In genomic region chr10:67852411-67852810, GRCm38 (mm10) we compare ENCODE assay signal across 26 mouse cellular contexts.
DNase-seq lines count a peak whose midpoint lies in the region; ATAC-seq lines count a peak whose summit lies in the region.
"Had no signal": no experiment of that assay in that cellular context is flagged by ENCODE, and none has a peak within 500 bp of the region (broad histone marks: within the 10 kb centered on the region; RNA-seq: fewer than 3 reads in every experiment).

No protein-coding gene starts in this region.

- H3K36me3 ChIP-seq in heart, embryonic 10.5 days, result no peaks in the 10 kb centered on the region
- H3K36me3 ChIP-seq: embryonic facial prominence, embryonic 13.5 days; embryonic facial prominence, embryonic 15.5 days; forebrain, embryonic 10.5 days; forebrain, embryonic 12.5 days had no signal

- no peak overlapping the region for H3K4me3 ChIP-seq in heart, embryonic 10.5 days
- H3K4me3 ChIP-seq: embryonic facial prominence, embryonic 13.5 days; embryonic facial prominence, embryonic 15.5 days; erythroblast, embryonic 14.5 days; forebrain, embryonic 10.5 days; forebrain, embryonic 12.5 days had no signal

- H3K4me1 ChIP-seq in heart, embryonic 10.5 days, result peaks cover 4% of the 10 kb centered on the region; the same call in 1 of the 2 replicates
- H3K4me1 ChIP-seq: embryonic facial prominence, embryonic 13.5 days; embryonic facial prominence, embryonic 15.5 days had no signal

- peak; percentile 40; the same call in 1 of the 2 replicates for ATAC-seq in granulocyte monocyte progenitor cell, adult 5-6 weeks (replicated peaks; ENCODE audit: poor library complexity, severe bottlenecking)
- ATAC-seq in cerebellum, adult (ENCODE audit: insufficient number of reproducible peaks, low FRiP score, low TSS enrichment), result no peak
- ATAC-seq: activated CD4-positive, CD25-positive, alpha-beta regulatory T cell, adult 4 months; forebrain, embryonic 14.5 days; forebrain, embryonic 16.5 days; Patski had no signal

- no peaks in the 10 kb centered on the region for H3K9me3 ChIP-seq in heart, embryonic 10.5 days
- H3K9me3 ChIP-seq: embryonic facial prominence, embryonic 13.5 days; embryonic facial prominence, embryonic 15.5 days; forebrain, embryonic 10.5 days; forebrain, embryonic 12.5 days had no signal

- intact Hi-C loops in left cerebral cortex, postnatal 4 days (cut with DNase I), result no loop called here

- WGBS in heart, embryonic 10.5 days, result 71% methylated on average over 6 of the region's 6 CpGs

- H3K27ac ChIP-seq in heart, embryonic 10.5 days, result no peak overlapping the region
- H3K27ac ChIP-seq: embryonic facial prominence, embryonic 13.5 days; embryonic facial prominence, embryonic 15.5 days; forebrain, embryonic 10.5 days; forebrain, embryonic 12.5 days had no signal

- DNase-seq in heart, adult 11 months, result peak; percentile 9
- DNase-seq in heart, embryonic 10.5 days (ENCODE audit: low spot score), result no peak
- DNase-seq in 3T3-L1 (ENCODE audit: low read depth, low spot score), result peak; percentile 58
- no peak for DNase-seq in left cerebral cortex, postnatal 4 days
- DNase-seq in gastrocnemius, adult 8-10 months (ENCODE audit: low spot score in 2 of 2), result no peak
- DNase-seq: adrenal gland, adult 8-10 months; adrenal gland, postnatal 14 days; adrenal gland, postnatal 36 days; cerebellum, adult 11 months; cerebellum, adult 18-20 months; cerebellum, adult 8-10 months; cerebellum, adult 9-11 months; cerebellum, postnatal 14 days; cerebellum, postnatal 36 days; embryo, embryonic 11 days had no signal

- H3K27me3 ChIP-seq in heart, embryonic 10.5 days (ENCODE audit: insufficient read depth, poor library complexity, severe bottlenecking), result no peaks in the 10 kb centered on the region
- H3K27me3 ChIP-seq: embryonic facial prominence, embryonic 13.5 days; embryonic facial prominence, embryonic 15.5 days; forebrain, embryonic 12.5 days had no signal

Comparison
In these comparisons a context has a peak if more than half of its experiments do, and no peak if none do; other contexts are left out.
1. DNase-seq: peak in heart, adult 11 months (single experiment) and 3T3-L1 (single experiment); none in heart, embryonic 10.5 days (single experiment), left cerebral cortex, postnatal 4 days (single experiment) and gastrocnemius, adult 8-10 months (0 of 2).